Mouse (Mus musculus): ENCODE measurements around the gene Ncan.

Gene Ncan

GRCm38 (mm10) chr8:70120667-70121066 lies at the start of gene Ncan:
Gene Ncan (minus strand): TSS chr8:70120873.
- DNase-seq (ENCODE audit: low read depth, low spot score), result no peak

GRCm38 (mm10) chr8:70170116-70170515 lies 49.4 kb upstream of the Ncan start:
- DNase-seq (ENCODE audit: low read depth, low spot score), result no peak

GRCm38 (mm10) chr8:70166504-70167110 lies 45.9 kb upstream of the Ncan start:
- peak; percentile 26 for DNase-seq (ENCODE audit: low read depth, low spot score)

- DNase-seq (ENCODE audit: low read depth, low spot score), result no peak
Observed at GRCm38 (mm10) chr8:70163316-70163715, 42.6 kb upstream of the Ncan start.

DNA sequence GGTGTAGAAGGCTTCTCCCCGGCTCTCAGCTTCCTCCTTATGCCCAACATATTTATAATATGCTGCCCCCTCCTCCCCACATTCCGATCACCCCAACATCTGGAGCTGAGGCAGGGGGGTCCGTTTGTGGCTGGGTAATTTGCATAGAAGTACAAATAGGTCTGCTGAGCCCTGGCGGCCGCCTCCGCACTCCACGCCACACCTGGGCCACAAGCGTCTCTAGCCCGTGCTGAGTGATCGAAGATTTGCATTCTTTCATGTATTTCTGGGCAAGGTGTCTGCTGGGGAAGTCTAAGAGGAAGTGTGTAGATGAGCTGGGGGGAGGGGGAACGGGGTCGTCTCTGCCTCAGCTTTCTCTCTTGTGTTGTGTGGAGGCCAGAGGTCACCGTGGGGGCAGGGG lies 39.3 kb upstream of the Ncan start:
- DNase-seq (ENCODE audit: low read depth, low spot score), result no peak

DNA sequence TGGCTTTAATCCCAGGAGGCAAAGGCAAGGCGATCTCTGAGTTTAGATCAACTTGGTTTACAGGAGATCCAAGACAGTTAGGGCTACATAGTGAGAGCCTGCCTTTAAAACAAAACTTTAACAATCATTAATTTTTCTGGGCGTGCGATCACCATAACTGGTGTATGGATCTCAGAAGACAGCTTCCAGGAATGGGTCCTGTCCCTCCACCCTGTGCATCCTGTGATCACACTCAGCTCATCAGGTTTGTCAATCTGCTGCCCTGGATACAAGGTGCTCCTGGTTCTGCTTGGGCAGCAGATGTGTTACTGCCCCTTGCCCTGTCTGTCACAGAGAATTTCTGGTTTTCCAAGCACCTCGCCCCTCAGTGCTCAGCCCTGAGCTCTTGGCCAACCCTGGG lies 38.5 kb upstream of the Ncan start:
- DNase-seq (ENCODE audit: low read depth, low spot score), result no peak

DNA sequence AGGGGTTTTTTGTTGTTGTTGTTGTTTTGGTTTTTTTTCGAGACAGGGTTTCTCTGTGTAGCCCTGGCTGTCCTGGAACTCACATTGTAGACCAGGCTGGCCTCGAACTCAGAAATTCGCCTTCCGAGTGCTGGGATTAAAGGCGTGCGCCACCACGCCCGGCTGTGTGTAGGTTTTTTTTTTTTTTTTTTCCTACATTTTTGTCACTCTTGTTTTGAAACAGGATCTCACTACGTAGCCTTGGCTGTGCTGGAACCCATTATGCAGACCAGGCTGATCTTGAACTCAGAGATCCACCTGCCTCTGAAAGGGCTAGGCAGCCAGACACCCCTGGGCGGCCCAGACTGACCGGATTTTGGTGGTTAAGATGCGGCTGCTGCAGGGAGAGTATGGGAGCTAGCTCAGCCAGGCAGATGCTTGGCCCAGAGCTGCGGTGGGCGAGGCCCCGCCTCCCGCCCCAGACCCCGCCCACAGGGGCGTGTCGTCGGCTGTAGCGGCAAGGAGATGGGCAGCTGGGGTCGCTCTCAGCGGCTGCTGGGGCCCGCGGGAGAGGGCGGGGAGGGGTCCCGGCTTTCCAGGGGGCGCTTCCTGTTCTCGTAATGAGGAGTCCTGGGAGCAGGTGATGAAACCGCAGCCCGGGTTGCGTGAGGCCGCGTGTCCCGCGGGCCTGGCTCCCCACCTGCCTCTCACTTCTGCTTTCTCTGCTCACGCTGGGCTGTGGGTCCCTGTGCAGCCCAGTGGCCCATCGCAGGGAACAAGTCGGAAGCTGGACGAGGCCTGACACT lies 37.6 kb upstream of the Ncan start:
- peak; percentile 28 for DNase-seq (ENCODE audit: low read depth, low spot score)

GRCm38 (mm10) chr8:70157240-70157800 lies 36.6 kb upstream of the Ncan start:
- DNase-seq (ENCODE audit: low read depth, low spot score), result no peak

DNA sequence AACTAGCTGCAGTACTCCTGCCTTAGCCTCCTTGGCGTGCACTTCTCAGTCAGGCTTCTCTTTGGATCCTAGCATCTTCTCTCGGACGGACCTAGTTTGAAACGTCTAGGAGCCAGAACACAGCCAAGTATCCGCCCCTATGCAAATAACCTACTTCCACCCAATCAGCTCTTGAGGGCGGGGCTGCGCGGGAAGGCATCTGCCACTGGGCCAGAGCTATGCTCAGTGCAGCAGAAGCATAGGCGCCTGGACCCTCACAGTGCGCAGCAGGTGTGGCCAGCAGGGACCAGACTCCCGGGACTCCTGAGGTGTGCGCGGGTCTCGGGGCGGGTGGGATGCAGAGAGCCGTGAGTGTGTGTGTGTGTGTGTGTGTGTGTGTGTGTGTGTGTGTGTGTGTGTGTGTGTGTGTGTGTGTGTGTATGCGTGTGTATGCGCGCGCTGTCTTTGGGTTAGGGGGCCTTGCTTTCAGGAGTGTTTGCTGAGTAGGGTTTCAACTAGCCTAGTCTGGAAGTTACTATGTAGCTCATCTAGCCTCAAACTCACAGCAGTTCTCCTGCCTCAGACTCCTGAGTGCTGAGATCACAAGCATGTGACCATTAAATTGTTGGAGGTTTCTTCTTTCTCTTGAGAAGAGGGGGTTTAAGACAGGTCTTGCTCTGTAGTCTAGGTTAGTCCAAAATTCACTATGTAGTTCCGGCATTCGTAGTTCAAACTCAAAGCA lies 32.0 kb upstream of the Ncan start:
- DNase-seq (ENCODE audit: low read depth, low spot score), result no peak

GRCm38 (mm10) chr8:70150158-70150557 lies 29.5 kb upstream of the Ncan start:
- DNase-seq (ENCODE audit: low read depth, low spot score), result no peak

DNA sequence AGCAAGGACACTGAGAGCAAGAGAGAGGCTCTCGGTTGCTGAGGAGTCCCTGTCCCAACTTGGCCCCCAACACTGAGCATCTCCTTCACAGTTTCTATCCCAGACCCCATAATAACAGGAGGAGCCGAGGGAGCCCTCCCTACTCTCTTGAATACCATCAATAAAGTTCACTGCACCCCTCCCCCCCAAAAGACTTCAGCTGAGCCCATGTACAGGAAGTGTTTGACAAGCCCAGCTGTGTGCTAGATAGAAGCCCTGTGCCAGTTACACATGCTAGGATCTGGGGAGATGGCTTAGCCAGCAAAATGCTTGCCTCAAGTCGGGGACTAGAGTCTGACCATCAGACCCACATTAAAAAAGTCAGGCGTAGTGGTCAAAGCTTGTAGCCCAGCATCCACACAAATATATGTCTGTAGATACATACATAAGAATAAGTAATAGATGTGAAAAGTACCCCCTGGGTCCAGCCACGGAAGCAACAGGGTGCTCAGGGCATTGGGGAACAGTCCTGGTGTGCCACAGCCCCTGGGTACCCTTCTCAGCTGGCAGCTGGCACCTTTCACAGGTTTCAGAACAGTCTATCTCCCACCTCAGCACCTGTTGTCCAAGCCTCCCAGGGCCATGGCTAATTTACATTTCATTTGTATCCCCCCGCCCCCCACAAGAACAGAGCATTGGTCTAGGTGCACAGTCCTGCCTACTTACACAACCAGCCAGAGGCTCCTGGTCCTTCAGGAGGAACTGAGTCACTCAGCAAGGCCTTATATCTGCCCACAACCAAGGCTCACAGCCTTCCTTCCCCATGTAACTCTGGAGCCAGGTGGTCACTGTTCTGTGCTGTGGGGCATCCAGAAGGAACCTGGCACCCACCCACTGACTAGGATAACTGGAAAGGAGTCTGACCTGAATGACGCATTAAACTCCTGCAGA lies 27.3 kb upstream of the Ncan start:
- DNase-seq (ENCODE audit: low read depth, low spot score), result no peak

- DNase-seq (ENCODE audit: low read depth, low spot score), result no peak
Observed at GRCm38 (mm10) chr8:70139981-70140380, 19.3 kb upstream of the Ncan start.

- peak; percentile 98 for DNase-seq (ENCODE audit: low read depth, low spot score)
Observed at GRCm38 (mm10) chr8:70139026-70139857, 18.6 kb upstream of the Ncan start, which contains the start of the genes Rfxank, Borcs8 and Mef2b. Gene Rfxank (minus strand): TSS chr8:70139154. Gene Borcs8 (plus strand): TSS chr8:70139499. Gene Mef2b (plus strand): TSS chr8:70139711.

DNA sequence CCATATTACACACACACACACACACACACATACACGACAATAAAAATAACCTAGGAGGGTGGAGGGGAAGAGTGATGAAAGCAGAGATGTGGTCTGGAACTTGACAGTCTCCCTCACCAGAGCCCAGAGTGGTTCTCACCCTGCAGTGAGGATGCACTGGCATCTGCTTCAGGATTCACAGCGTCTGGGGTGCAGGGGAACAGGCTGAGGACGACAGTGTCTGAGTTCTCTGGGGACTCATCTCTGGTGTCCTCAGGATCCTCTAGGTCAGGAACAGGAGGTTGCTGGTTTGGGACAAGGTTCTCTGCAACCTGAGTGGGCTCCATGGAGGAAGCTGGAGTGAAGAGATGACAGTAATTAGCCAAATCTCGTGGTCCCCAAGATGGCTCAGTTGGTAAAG lies 17.2 kb upstream of the Ncan start:
- no peak for DNase-seq (ENCODE audit: low read depth, low spot score)

GRCm38 (mm10) chr8:70136591-70136990 lies 15.9 kb upstream of the Ncan start:
- no peak for DNase-seq (ENCODE audit: low read depth, low spot score)

GRCm38 (mm10) chr8:70134931-70135330 lies 14.3 kb upstream of the Ncan start:
- DNase-seq (ENCODE audit: low read depth, low spot score), result no peak

GRCm38 (mm10) chr8:70134086-70134485 lies 13.4 kb upstream of the Ncan start:
- no peak for DNase-seq (ENCODE audit: low read depth, low spot score)

GRCm38 (mm10) chr8:70131166-70131883 lies 10.7 kb upstream of the Ncan start, which contains the start of gene Nr2c2ap:
Gene Nr2c2ap (plus strand): TSS chr8:70131333.
- peak; percentile 66 for DNase-seq (ENCODE audit: low read depth, low spot score)

DNA sequence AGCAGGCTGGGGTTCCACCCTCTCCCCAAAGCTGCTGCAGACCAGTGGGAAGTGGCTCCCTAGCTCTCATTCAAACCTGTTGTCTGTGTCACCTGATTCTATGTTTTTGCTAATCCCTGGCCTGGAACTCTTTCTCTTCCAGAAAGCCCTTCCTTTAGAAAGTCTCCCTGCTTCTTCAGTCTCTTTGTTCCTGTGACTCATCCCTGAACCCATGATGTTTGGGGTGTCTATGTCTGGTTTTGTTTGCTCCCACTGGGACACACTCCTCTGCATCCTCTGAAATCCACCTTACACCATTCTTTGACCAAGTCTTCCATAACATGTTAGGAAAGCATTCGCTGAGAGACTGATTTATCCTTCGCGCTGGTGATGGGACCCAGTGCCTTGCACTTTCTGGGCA lies 9.4 kb upstream of the Ncan start:
- no peak for DNase-seq (ENCODE audit: low read depth, low spot score)
